Mouse (Mus musculus) cerebellum, postnatal 4 days (tissue): ENCODE measurements around the gene Ptprd.

ENCODE experiments used
- DNase-seq, 2 experiments: peaks; one replicate each; pipeline ENCODE4 v3.0.0; 2022; ENCODE audit warnings: low spot score in 2 of 2, mixed read lengths in 1 of 2

Ptprd gene

DNA sequence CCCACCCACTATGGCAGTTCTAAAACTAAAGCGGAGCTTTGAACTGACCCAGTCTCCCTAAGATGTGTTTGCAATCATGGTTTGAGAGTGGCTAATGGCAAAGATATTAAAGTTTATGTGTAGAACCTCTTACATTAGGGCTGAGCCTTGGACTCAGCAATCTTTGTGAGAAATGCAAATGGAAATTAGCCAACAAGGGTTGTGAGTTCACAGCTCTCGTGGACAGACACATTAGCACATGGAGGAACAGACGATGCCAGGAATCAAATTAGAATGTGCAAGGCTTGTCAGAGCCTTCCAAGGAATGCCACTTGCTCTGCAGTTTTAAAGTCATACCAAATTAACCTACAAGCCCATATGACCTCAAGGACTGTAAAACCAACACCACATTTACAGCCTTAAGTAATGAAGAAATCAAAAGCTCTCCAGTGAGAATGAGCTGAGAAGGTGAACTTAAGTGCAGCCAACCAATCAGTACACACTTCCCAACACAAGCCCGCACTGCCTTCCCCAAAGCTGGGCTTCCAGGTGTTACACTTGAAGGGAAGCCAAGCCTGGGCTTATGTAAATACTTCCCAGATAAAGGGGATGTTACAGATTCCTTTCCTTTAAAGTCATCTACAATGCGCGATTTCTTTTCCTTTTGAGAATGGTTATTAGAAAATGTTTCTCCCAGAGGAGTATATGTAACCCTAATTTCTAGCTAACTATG is 2258.3 kb downstream of the Ptprd start:
- DNase-seq, result no peak

DNA sequence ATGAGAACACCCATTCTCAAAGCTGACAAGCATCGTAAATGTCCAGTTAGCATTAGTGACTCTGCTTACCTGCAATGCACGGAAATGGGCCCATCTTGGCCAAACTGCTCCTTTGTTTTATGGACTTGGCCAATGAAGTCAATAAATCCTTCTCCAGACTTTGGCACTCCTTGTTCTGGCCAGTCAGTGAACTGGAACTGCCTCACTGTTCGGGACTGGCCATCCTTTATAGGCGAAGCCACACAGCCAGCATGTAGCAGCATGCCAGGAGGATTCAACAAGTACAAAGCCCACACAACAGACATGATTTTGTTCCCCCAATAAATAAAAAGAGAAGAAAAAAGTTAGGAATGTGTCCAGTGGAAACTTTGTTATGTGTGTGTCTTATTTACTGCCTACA is 2261.2 kb downstream of the Ptprd start:
- DNase-seq, result no peak

DNA sequence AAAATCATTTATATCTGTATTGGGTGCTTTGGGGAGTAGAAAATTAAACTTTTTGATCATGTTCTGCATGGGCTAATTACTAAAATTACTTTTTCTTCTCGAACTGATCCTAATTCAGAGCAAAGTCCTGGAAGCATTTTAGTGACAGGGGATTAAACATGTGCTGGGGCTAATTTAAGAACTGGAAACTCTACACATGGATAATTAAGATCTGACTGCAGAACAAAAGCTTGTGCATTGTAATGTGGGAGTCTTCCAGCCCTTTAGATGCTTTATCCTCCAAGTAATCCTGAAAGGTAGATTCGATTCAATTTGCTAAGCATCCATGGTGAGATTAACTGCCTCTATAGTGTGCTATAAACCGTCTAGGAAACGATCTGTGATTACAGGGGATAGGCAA is 2316.9 kb downstream of the Ptprd start:
- DNase-seq, result no peak
